Mouse (Mus musculus) spleen, adult 2 months (tissue): Measurements from ENCODE around the gene Gnat2. TPM values are rescaled to one million over a fixed set of nuclear protein-coding genes. Genes with fewer than 3 reads are reported as not detected.

Source experiments
- DNase-seq, 2 experiments: peaks; one replicate each; pipeline versions ENCODE4 v3.0.0 to v3.0.0-alpha.2; 2012 to 2021; ENCODE audit warnings: low spot score in 2 of 2, low read depth in 1 of 2
- H3K27ac ChIP-seq: fragments of 200-500 bp; 2 replicates; pipeline ENCODE4 v1.5.1; 2012; ENCODE audit warnings: low read length, inconsistent platforms; ENCODE audit not compliant: insufficient read depth
- H3K27me3 ChIP-seq: fragments of 200-500 bp; 2 replicates; pipeline ENCODE4 v1.6.1; 2012; ENCODE audit warnings: mild to moderate bottlenecking, moderate library complexity, low read length, inconsistent platforms; ENCODE audit not compliant: control insufficient read depth, insufficient read depth
- H3K36me3 ChIP-seq: fragments of 200-500 bp; 2 replicates; pipeline ENCODE4 v1.6.1; 2012; ENCODE audit warnings: mild to moderate bottlenecking, low read length, inconsistent platforms; ENCODE audit not compliant: control insufficient read depth, insufficient read depth
- H3K4me1 ChIP-seq: fragments of 200-500 bp; 2 replicates; pipeline ENCODE4 v1.6.1; 2011; ENCODE audit warnings: inconsistent platforms; ENCODE audit not compliant: control insufficient read depth, insufficient read depth, insufficient read length
- H3K4me3 ChIP-seq: fragments of 200-500 bp; 2 replicates; pipeline ENCODE4 v1.5.1; 2011; ENCODE audit warnings: mild to moderate bottlenecking, inconsistent platforms; ENCODE audit not compliant: insufficient read depth, insufficient read length; ENCODE audit errors: extremely low read depth
- CTCF ChIP-seq: fragments of 200-500 bp; IDR thresholded peaks from 2 replicates; pipeline ENCODE4 v1.5.1; 2011; ENCODE audit warnings: mild to moderate bottlenecking, inconsistent platforms; ENCODE audit not compliant: insufficient read depth, insufficient read length, insufficient replicate concordance; ENCODE audit errors: extremely low read depth
- POLR2A ChIP-seq: fragments of 200-500 bp; IDR thresholded peaks from 2 replicates; pipeline ENCODE4 v1.6.1; 2011; ENCODE audit warnings: low read depth, low read length, inconsistent platforms
- WGBS: fragments of 180-500 bp; shearing (Covaris S2); methylation state at CpG from one replicate; pipeline ENCODE4 v1.1.7; 2018; 5-methylcytosine and 5-hydroxymethylcytosine counted together
- polyA plus RNA-seq: library from polyadenylated mRNA; depleted of rRNA; stranded (reverse); fragments of >200 nt; gene quantifications from 2 replicates; pipeline ENCODE4 v1.2.3, GENCODE M21; 2012

Gnat2 gene
- polyA plus RNA-seq, 1 experiment: 0.18 TPM

DNA sequence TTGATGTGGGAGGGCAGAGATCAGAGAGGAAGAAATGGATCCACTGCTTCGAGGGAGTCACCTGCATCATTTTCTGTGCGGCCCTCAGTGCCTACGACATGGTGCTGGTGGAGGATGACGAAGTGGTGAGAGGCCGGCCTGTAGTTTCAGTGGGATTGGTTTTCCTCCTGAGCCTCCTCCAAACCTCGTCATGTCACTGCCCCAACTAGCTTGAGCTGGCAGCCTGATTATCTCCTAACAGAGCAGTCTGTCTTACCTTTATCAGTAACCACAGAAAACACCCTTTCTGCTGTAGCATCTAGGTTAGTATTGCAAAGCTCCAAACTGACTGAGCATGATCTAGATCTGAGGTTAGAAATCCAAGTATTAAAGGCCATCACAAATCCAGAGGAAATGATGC is 5.7 kb downstream of the Gnat2 start:
- no peak for DNase-seq
- TF ChIP-seq POLR2A (no peak), CTCF (no peak)
- Histone ChIP-seq H3K27ac (no peak overlapping the region), H3K27me3 (no peaks in the 10 kb centered on the region), H3K4me1 (0 out of 2 replicates have a peak, but pooled peaks cover 1% of the 10 kb centered on the region), H3K4me3 (no peak overlapping the region), H3K36me3 (no peaks in the 10 kb centered on the region)
- WGBS: 81% methylated on average over 6 of the region's 6 CpGs

DNA sequence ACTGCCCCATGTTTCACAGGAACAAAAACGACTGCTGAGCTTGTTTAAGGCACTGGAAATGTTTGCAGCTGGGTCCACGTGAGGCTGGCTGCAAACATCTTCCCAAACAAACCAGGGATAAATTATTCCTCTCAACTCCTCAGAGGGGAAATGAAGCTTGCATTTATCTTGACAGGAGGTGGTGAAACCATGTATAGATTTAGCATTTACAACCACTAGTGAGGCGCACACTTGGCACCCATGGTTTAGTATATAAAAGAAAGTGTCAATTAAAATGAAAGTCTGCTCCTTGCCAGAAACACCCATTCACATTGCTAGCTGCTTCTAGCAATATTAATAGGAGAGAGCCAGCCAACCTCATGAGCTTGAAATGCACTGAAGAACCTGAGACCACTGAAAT is 9.0 kb downstream of the Gnat2 start:
- no peak for DNase-seq
- TF ChIP-seq CTCF (no peak), POLR2A (no peak)
- Histone ChIP-seq H3K27me3 (no peaks in the 10 kb centered on the region), H3K4me1 (0 out of 2 replicates have a peak, but pooled peaks cover 1% of the 10 kb centered on the region), H3K4me3 (no peak overlapping the region), H3K36me3 (peaks cover under 1% of the 10 kb centered on the region; the same call in 1 of the 2 replicates), H3K27ac (no peak overlapping the region)
- WGBS: 73% methylated on average over 3 of the region's 3 CpGs

DNA sequence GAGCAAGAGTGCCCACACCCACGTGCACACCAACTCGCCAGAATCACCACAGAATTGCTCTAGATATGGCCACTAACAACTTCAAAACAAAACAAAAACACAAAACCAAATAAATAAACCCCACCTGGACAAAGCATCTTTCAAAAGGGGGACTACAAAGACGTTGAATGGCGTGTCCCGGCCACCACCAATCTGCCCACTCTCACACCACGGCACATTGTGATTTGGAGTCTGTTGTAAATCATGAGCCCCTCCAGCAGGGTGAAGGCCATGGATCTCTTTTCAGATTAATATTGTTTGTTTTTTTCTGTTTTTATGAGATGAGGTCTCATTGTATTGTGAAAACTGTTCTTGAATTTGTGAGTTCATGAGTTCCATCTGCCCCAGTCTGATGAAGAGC is 9.5 kb downstream of the Gnat2 start:
- H3K27ac ChIP-seq: no peak overlapping the region
- DNase-seq: no peak
- H3K36me3 ChIP-seq: peaks cover 1% of the 10 kb centered on the region; the same call in 1 of the 2 replicates
- H3K27me3 ChIP-seq: no peaks in the 10 kb centered on the region
- WGBS: 87% methylated on average over 6 of the region's 6 CpGs
- H3K4me3 ChIP-seq: no peak overlapping the region
- 0 out of 2 replicates have a peak, but pooled peaks cover 1% of the 10 kb centered on the region for H3K4me1 ChIP-seq
- TF ChIP-seq CTCF (no peak), POLR2A (no peak)

DNA sequence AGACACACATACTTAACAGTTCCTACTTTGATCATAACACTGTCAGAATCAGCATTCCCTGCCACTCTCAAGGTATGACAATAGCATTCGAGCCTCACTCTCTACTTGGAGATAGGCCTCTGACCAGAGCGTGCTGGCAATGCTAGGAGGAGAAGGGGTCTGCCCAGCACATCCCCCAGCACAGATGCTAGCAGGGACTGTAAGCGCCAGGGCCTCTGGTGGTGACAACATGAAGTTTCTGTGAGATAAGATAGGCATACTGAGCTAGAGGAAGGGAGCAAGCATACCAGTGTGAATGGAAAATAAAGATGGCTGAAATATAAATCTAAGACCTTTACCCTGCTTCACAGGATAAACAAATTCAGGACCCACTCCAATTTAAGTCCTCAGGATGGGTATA is 12.7 kb downstream of the Gnat2 start:
- Histone ChIP-seq H3K36me3 (peaks cover 16% of the 10 kb centered on the region), H3K27ac (no peak overlapping the region), H3K4me1 (no peaks in the 10 kb centered on the region), H3K27me3 (no peaks in the 10 kb centered on the region), H3K4me3 (no peak overlapping the region)
- 88% methylated on average over 3 of the region's 3 CpGs for WGBS
- no peak for TF ChIP-seq CTCF
- TF ChIP-seq POLR2A: no peak
- DNase-seq: no peak

DNA sequence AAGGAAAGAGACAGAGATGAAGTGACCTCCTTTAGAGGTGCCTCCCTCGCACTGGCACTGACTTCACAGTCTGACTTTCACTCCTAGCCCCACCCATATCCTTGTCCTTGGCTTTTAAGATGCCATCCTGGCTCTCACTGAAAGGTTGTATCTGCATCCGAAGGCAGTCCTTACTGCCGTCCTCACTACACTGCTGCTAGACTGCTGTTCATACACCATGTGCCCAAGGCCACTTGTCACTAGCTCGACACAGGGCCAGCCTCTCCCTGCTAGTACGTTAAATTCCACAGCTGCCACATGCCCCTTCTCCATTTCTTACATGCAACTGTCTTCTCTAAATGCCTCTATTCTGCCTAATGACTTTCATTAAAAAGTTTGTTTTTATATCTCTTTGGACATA is 18.7 kb downstream of the Gnat2 start:
- H3K4me1 ChIP-seq: no peaks in the 10 kb centered on the region
- H3K27ac ChIP-seq: no peak overlapping the region
- H3K27me3 ChIP-seq: no peaks in the 10 kb centered on the region
- peaks cover 32% of the 10 kb centered on the region for H3K36me3 ChIP-seq
- WGBS: 92% methylated on average over 5 of the region's 5 CpGs
- H3K4me3 ChIP-seq: no peak overlapping the region
- DNase-seq: no peak
- no peak for TF ChIP-seq CTCF
- no peak for TF ChIP-seq POLR2A

DNA sequence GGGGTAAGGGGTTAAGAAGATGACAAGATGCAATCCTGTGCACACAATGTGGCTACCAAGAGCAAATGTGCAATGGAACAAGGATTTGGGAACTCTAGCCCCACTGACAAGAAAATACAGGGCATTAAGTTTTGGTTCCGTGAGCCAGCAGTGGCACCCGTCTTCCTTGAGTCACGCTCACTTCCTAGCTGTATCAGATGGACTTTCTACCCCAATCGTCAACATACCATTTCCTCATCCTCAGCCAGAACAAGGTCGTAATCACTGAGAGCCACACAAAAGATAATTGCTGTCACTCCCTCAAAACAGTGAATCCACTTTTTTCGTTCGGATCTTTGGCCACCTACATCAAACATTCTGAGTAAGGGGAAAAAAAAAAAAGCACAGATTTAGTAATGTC is 19.7 kb downstream of the Gnat2 start:
- no peak for DNase-seq
- WGBS: 88% methylated on average over 7 of the region's 7 CpGs
- no peak for TF ChIP-seq POLR2A
- TF ChIP-seq CTCF: no peak
- Histone ChIP-seq H3K27me3 (no peaks in the 10 kb centered on the region), H3K36me3 (peaks cover 32% of the 10 kb centered on the region), H3K4me3 (no peak overlapping the region), H3K27ac (no peak overlapping the region), H3K4me1 (no peaks in the 10 kb centered on the region)

DNA sequence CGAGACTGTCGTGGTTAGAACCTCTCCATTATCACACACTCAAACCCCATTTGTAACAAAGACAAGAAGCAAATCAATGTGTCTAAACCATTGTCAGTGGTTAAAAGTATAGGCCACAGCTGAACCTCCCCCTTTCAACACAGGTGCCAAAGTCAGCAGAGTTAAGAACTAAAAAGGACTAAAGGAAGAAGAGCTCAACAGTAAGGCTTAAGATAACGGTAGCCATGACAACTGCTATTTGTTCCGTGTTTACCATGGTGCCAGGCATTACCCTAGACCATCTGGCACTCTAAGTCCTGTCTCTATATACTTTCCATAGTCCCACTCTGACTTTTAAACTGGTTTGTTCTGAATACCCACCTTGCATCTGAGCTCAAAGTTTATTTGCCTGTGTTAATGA is 20.1 kb downstream of the Gnat2 start:
- no peaks in the 10 kb centered on the region for H3K27me3 ChIP-seq
- 80% methylated on average over 4 of the region's 4 CpGs for WGBS
- no peak overlapping the region for H3K27ac ChIP-seq
- no peak for DNase-seq
- TF ChIP-seq CTCF (no peak), POLR2A (no peak)
- no peaks in the 10 kb centered on the region for H3K4me1 ChIP-seq
- peaks cover 33% of the 10 kb centered on the region for H3K36me3 ChIP-seq
- H3K4me3 ChIP-seq: no peak overlapping the region
